Mouse (Mus musculus): Measurements from ENCODE around the gene Tpt1.

GRCm38 (mm10) chr14:75833546-75834250 lies 11.2 kb upstream of the Tpt1 start:
- TF ChIP-seq POLR2A (IDR thresholded peaks at IDR 0.05; ENCODE audit: control insufficient read depth, extremely low read depth, insufficient read depth, low read length, poor library complexity) (no peak), CTCF (IDR thresholded peaks at IDR 0.05; ENCODE audit: borderline replicate concordance, control insufficient read depth, extremely low read depth, insufficient read depth, low read length, poor library complexity) (no peak)

Measured in thymus, adult 2 months (tissue).